Mouse (Mus musculus): Measurements from ENCODE around the gene Igsf9. TPM values are rescaled to one million over a fixed set of nuclear protein-coding genes. Genes with fewer than 3 reads are reported as not detected.

Igsf9 gene
- total and polyA plus RNA-seq, 3 experiments: 0.38 TPM; not detected in 2

DNA sequence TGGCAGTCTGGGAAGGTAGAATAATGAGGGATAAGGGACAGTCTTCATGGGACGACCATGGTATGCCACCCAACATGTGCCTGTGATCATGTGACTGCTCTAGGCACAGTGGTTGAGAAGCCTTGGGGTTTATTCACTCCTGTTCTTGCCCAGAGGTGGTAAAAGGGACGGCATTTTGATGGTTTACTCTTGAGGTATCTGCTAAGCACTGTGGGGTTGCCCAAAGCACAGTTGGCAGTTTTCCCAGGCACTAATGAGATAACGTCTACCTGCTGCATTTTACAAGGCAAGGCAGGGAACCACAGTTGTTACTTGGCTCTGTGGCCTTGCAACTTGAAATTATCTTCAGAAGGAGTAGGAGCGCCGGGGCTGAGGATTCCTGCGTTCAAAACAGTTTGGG, 58.2 kb downstream of the Igsf9 start:
- ATAC-seq (ENCODE audit: extremely low read depth, insufficient number of reproducible peaks, low FRiP score, poor library complexity, severe bottlenecking) (no peak), DNase-seq (ENCODE audit: low spot score) (no peak)
- Histone ChIP-seq H3K36me3 (replicated peaks) (no peaks in the 10 kb centered on the region), H3K4me3 (ENCODE audit: low read depth, low read length) (no peak overlapping the region), H3K9me3 (replicated peaks) (peaks cover 4% of the 10 kb centered on the region; the same call in 1 of the 2 replicates), H3K4me1 (ENCODE audit: insufficient read depth, low read depth, low read length) (no peaks in the 10 kb centered on the region), H3K27me3 (ENCODE audit: insufficient read depth, low read length) (peaks cover 3% of the 10 kb centered on the region; the same call in 1 of the 2 replicates)
- TF ChIP-seq TAL1 (conservative IDR thresholded peaks at IDR 0.05; ENCODE audit: low read depth, low read length): no peak
- no peak for TF ChIP-seq CTCF (IDR thresholded peaks at IDR 0.05; ENCODE audit: low read depth, low read length)
- TF ChIP-seq GATA1 (IDR thresholded peaks at IDR 0.05; ENCODE audit: borderline replicate concordance, low read length): no peak
- TF ChIP-seq GATA2 (IDR thresholded peaks at IDR 0.05; ENCODE audit: borderline replicate concordance, low read depth, low read length): no peak

DNA sequence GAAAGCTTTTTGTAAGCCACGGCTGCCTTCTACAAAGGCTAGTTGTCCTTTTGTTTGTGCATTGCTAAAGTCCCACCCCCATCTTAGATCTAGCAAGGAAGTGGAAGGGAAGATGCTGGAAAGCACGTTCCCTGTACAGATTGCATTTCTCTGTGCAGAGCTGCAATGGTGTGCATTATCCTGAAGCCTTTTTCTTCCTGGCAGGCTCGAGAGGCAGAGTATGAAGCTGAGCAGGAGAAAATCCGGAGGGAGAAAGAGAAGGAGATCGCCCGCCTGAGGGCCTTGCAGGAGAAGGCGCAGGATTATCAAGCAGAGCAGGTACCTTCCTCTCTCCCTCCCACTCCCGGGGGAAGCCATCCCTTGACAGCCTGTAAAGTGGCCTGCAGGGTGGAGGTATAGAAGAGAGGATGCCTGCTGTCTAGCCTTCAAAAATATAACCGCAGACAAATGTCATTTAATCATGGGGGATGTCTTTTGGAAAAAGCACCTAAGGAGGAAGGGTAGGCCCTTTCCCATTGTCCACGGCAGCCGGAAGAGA, 58.8 kb downstream of the Igsf9 start:
- ATAC-seq (ENCODE audit: extremely low read depth, insufficient number of reproducible peaks, low FRiP score, poor library complexity, severe bottlenecking): no peak

DNA sequence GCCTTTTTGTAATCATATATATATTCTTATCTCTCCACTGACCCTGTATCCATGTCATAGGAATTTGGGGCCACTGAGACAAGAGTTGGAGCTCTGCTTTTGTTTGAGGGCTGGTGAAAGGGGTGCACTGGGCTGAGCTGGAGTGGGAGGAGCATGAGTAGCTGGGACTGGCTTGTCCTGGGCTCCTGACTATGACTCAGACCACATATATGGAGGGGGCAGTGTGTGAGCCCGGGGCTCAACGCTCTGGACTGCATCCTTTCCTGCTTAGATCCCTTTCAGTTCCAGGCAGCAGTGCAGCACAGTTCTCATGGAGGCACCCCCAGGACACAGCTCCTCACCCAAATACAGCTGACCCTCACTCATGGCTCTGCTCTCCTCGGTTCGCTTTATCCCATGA, 64.5 kb downstream of the Igsf9 start:
- ATAC-seq (ENCODE audit: extremely low read depth, insufficient number of reproducible peaks, low FRiP score, poor library complexity, severe bottlenecking) (no peak), DNase-seq (ENCODE audit: low spot score) (no peak)
- H3K36me3 ChIP-seq (replicated peaks): no peaks in the 10 kb centered on the region
- H3K4me3 ChIP-seq (ENCODE audit: low read depth, low read length): no peak overlapping the region
- TF ChIP-seq GATA1 (IDR thresholded peaks at IDR 0.05; ENCODE audit: borderline replicate concordance, low read length) (no peak), POLR2AphosphoS5 (IDR thresholded peaks at IDR 0.05; ENCODE audit: insufficient replicate concordance, low read depth, low read length) (no peak), GATA2 (IDR thresholded peaks at IDR 0.05; ENCODE audit: borderline replicate concordance, low read depth, low read length) (no peak), TAL1 (conservative IDR thresholded peaks at IDR 0.05; ENCODE audit: low read depth, low read length) (no peak), CTCF (IDR thresholded peaks at IDR 0.05; ENCODE audit: low read depth, low read length) (no peak)
- H3K4me1 ChIP-seq (ENCODE audit: insufficient read depth, low read depth, low read length): no peaks in the 10 kb centered on the region
- peaks cover 14% of the 10 kb centered on the region for H3K9me3 ChIP-seq (replicated peaks)
- H3K27me3 ChIP-seq (ENCODE audit: insufficient read depth, low read length): no peaks in the 10 kb centered on the region

More for the DNA sequence above, 58.8 kb downstream of the Igsf9 start:
- Histone ChIP-seq H3K4me3 (ENCODE audit: low read depth, low read length) (no peak overlapping the region), H3K36me3 (replicated peaks) (no peaks in the 10 kb centered on the region), H3K27me3 (ENCODE audit: insufficient read depth, low read length) (peaks cover 3% of the 10 kb centered on the region; the same call in 1 of the 2 replicates), H3K4me1 (ENCODE audit: insufficient read depth, low read depth, low read length) (no peaks in the 10 kb centered on the region), H3K9me3 (replicated peaks) (peaks cover 9% of the 10 kb centered on the region; the same call in 1 of the 2 replicates)
- no peak for TF ChIP-seq TAL1 (conservative IDR thresholded peaks at IDR 0.05; ENCODE audit: low read depth, low read length)
- no peak for TF ChIP-seq CTCF (IDR thresholded peaks at IDR 0.05; ENCODE audit: low read depth, low read length)
- TF ChIP-seq POLR2AphosphoS5 (IDR thresholded peaks at IDR 0.05; ENCODE audit: insufficient replicate concordance, low read depth, low read length): no peak
- TF ChIP-seq GATA2 (IDR thresholded peaks at IDR 0.05; ENCODE audit: borderline replicate concordance, low read depth, low read length): no peak
- no peak for TF ChIP-seq GATA1 (IDR thresholded peaks at IDR 0.05; ENCODE audit: borderline replicate concordance, low read length)
- DNase-seq (ENCODE audit: low spot score): no peak

Other genes with a start within 250 kb of the Igsf9 start
- not detected in 2 replicates for gene Atp1a4, start 223.4 kb upstream of the Igsf9 start, total RNA-seq (2014; fragmentation: Nextera tagmentation)
- 0.05 TPM in 1 of 2 replicates, not detected in the other for gene Atp1a4, start 223.4 kb upstream of the Igsf9 start, total RNA-seq (2017)
- not detected in 2 replicates for gene Atp1a4, start 223.4 kb upstream of the Igsf9 start, polyA plus RNA-seq (2012)
- gene Igsf8, start 220.1 kb upstream of the Igsf9 start, total RNA-seq (2014; fragmentation: Nextera tagmentation): 19.9 and 33.3 TPM in 2 replicates
- gene Igsf8, start 220.1 kb upstream of the Igsf9 start, total RNA-seq (2017): 13.1 and 14.8 TPM in 2 replicates
- gene Igsf8, start 220.1 kb upstream of the Igsf9 start, polyA plus RNA-seq (2012): 69.3 and 71.4 TPM in 2 replicates
- gene Atp1a2, start 183.7 kb upstream of the Igsf9 start, total RNA-seq (2014; fragmentation: Nextera tagmentation): not detected in 2 replicates
- gene Atp1a2, start 183.7 kb upstream of the Igsf9 start, total RNA-seq (2017): under 0.01 and 0.05 TPM in 2 replicates
- not detected in 2 replicates for gene Atp1a2, start 183.7 kb upstream of the Igsf9 start, polyA plus RNA-seq (2012)
- not detected in 2 replicates for gene Kcnj9, start 152.5 kb upstream of the Igsf9 start, total RNA-seq (2014; fragmentation: Nextera tagmentation)
- not detected in 2 replicates for gene Kcnj9, start 152.5 kb upstream of the Igsf9 start, total RNA-seq (2017)
- not detected in 2 replicates for gene Kcnj9, start 152.5 kb upstream of the Igsf9 start, polyA plus RNA-seq (2012)
- 1.1 TPM in 1 of 2 replicates, not detected in the other for gene Kcnj10, start 140.6 kb upstream of the Igsf9 start, total RNA-seq (2014; fragmentation: Nextera tagmentation)
- gene Kcnj10, start 140.6 kb upstream of the Igsf9 start, total RNA-seq (2017): under 0.01 and 0.11 TPM in 2 replicates
- gene Kcnj10, start 140.6 kb upstream of the Igsf9 start, polyA plus RNA-seq (2012): not detected in 2 replicates
- gene Pigm, start 105.2 kb upstream of the Igsf9 start, total RNA-seq (2014; fragmentation: Nextera tagmentation): 28.3 and 29.5 TPM in 2 replicates
- gene Pigm, start 105.2 kb upstream of the Igsf9 start, total RNA-seq (2017): 19.2 and 19.7 TPM in 2 replicates
- 10.6 and 12.8 TPM in 2 replicates for gene Pigm, start 105.2 kb upstream of the Igsf9 start, polyA plus RNA-seq (2012)
- not detected in 2 replicates for gene Slamf9, start 6.4 kb upstream of the Igsf9 start, total RNA-seq (2014; fragmentation: Nextera tagmentation)
- gene Slamf9, start 6.4 kb upstream of the Igsf9 start, total RNA-seq (2017): not detected in 2 replicates
- not detected in 2 replicates for gene Slamf9, start 6.4 kb upstream of the Igsf9 start, polyA plus RNA-seq (2012)
- 1,068 and 1,186 TPM in 2 replicates for gene Tagln2, start 18.3 kb downstream of the Igsf9 start, total RNA-seq (2014; fragmentation: Nextera tagmentation)
- gene Tagln2, start 18.3 kb downstream of the Igsf9 start, total RNA-seq (2017): 618 and 679 TPM in 2 replicates
- 1,022 and 1,501 TPM in 2 replicates for gene Tagln2, start 18.3 kb downstream of the Igsf9 start, polyA plus RNA-seq (2012)
- 4.6 TPM in 1 of 2 replicates, not detected in the other for gene Cfap45, start 39.0 kb downstream of the Igsf9 start, total RNA-seq (2014; fragmentation: Nextera tagmentation)
- 0.12 and 0.33 TPM in 2 replicates for gene Cfap45, start 39.0 kb downstream of the Igsf9 start, total RNA-seq (2017)
- not detected in 2 replicates for gene Cfap45, start 39.0 kb downstream of the Igsf9 start, polyA plus RNA-seq (2012)
- gene Vsig8, start 74.2 kb downstream of the Igsf9 start, total RNA-seq (2014; fragmentation: Nextera tagmentation): not detected in 2 replicates
- not detected in 2 replicates for gene Vsig8, start 74.2 kb downstream of the Igsf9 start, total RNA-seq (2017)
- not detected in 2 replicates for gene Vsig8, start 74.2 kb downstream of the Igsf9 start, polyA plus RNA-seq (2012)
- not detected in 2 replicates for gene Slamf8, start 108.8 kb downstream of the Igsf9 start, total RNA-seq (2014; fragmentation: Nextera tagmentation)
- gene Slamf8, start 108.8 kb downstream of the Igsf9 start, total RNA-seq (2017): 0.16 TPM in 1 of 2 replicates, not detected in the other
- not detected in 2 replicates for gene Slamf8, start 108.8 kb downstream of the Igsf9 start, polyA plus RNA-seq (2012)
- gene Fcrl6, start 120.8 kb downstream of the Igsf9 start, total RNA-seq (2014; fragmentation: Nextera tagmentation): not detected in 2 replicates
- gene Fcrl6, start 120.8 kb downstream of the Igsf9 start, total RNA-seq (2017): not detected in 2 replicates
- not detected in 2 replicates for gene Fcrl6, start 120.8 kb downstream of the Igsf9 start, polyA plus RNA-seq (2012)
- not detected in 2 replicates for gene Dusp23, start 151.2 kb downstream of the Igsf9 start, total RNA-seq (2014; fragmentation: Nextera tagmentation)
- gene Dusp23, start 151.2 kb downstream of the Igsf9 start, total RNA-seq (2017): not detected in 2 replicates
- gene Dusp23, start 151.2 kb downstream of the Igsf9 start, polyA plus RNA-seq (2012): not detected in 2 replicates
- not detected in 2 replicates for gene Crp, start 216.3 kb downstream of the Igsf9 start, total RNA-seq (2014; fragmentation: Nextera tagmentation)
- 0.16 and 0.17 TPM in 2 replicates for gene Crp, start 216.3 kb downstream of the Igsf9 start, total RNA-seq (2017)
- not detected in 2 replicates for gene Crp, start 216.3 kb downstream of the Igsf9 start, polyA plus RNA-seq (2012)

Measured in G1E (cell line).